Mouse (Mus musculus): Measurements from ENCODE around the gene Frmd4a.

GRCm38 (mm10) chr2:4344411-4344810 lies 326.9 kb downstream of the Frmd4a start:
- TF ChIP-seq CTCF (IDR thresholded peaks at IDR 0.05; ENCODE audit: borderline replicate concordance, extremely low read depth, insufficient read depth, insufficient read length), result no peak
- no peak for TF ChIP-seq POLR2A (IDR thresholded peaks at IDR 0.05; ENCODE audit: borderline replicate concordance, extremely low read depth, insufficient read depth, insufficient read length, poor library complexity, severe bottlenecking)
